Mouse (Mus musculus): Measurements from ENCODE around the gene Rit1.

DNA sequence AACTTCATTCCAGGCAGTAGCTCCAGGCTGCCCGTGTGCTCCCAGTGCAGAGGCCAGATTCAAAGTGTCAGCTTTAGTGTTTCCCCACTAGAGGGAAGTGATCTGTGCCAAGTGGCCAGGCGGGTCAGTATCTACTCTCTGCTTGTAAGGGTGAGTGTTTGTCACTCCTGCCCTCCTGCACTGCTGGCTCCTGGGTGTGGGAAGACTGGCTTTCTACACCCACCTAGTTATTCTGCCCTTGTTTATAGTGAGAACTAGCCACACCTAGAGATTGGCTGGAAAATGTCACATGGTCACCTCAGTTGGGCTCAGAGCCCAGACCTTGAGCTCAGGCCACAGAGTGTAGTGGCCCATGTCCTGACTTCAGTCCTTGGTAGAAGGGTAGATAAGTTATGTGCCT is 2.5 kb downstream of the Rit1 start:
- TF ChIP-seq CTCF (IDR thresholded peaks at IDR 0.05; ENCODE audit: extremely low read depth, insufficient read depth, low read length) (no peak), POLR2A (IDR thresholded peaks at IDR 0.05; ENCODE audit: extremely low read depth, insufficient read depth, low read length) (no peak)
